21 mouse cellular contexts compared by ENCODE assay signal in genomic region chr3:96250890-96251289, GRCm38 (mm10). TPM values are rescaled to one million over a fixed set of nuclear protein-coding genes. Genes with fewer than 3 reads are reported as not detected.
DNase-seq lines count a peak whose midpoint lies in the region; ATAC-seq and TF ChIP-seq lines count a peak whose summit lies in the region.
"Had no signal": no experiment of that assay in that cellular context is flagged by ENCODE, and none has a peak within 500 bp of the region (broad histone marks: within the 10 kb centered on the region; RNA-seq: fewer than 3 reads in every experiment).

No protein-coding gene starts in this region.

- DNase-seq in embryo, embryonic 10.5 days (ENCODE audit: low spot score) = peak; percentile 30
- DNase-seq in embryo, embryonic 9.5 days (ENCODE audit: extremely low spot score) = no peak
- DNase-seq in midbrain, embryonic 10.5 days (ENCODE audit: low spot score) = no peak
- no peak for DNase-seq in midbrain, embryonic 14.5 days
- DNase-seq in limb, embryonic 11.5 days (ENCODE audit: low spot score) = peak; percentile 55
- DNase-seq in cerebellum, adult 9-11 months = no peak
- DNase-seq in ovary, postnatal 14 days (ENCODE audit: low spot score) = no peak
- DNase-seq: adrenal gland, postnatal 14 days; cerebellum, adult 8-10 months; gastrocnemius, postnatal 10 days; heart, adult 2 months; kidney, adult 8-10 months; layer of hippocampus, postnatal 36 days; right cerebral cortex, adult 18-20 months; spleen, adult 18-20 months; thymus, postnatal 25 days had no signal

- H3K36me3 ChIP-seq in midbrain, embryonic 10.5 days = no peaks in the 10 kb centered on the region
- no peaks in the 10 kb centered on the region for H3K36me3 ChIP-seq in midbrain, embryonic 14.5 days (ENCODE audit: control insufficient read depth, insufficient read depth, low read length)
- no peaks in the 10 kb centered on the region for H3K36me3 ChIP-seq in limb, embryonic 11.5 days (ENCODE audit: control insufficient read depth, insufficient read depth, low read length)
- H3K36me3 ChIP-seq in myocyte (ENCODE audit: control insufficient read depth, insufficient read depth) = no peaks in the 10 kb centered on the region
- H3K36me3 ChIP-seq: hindbrain, embryonic 10.5 days; lung, embryonic 15.5 days; midbrain, embryonic 13.5 days had no signal

- H3K9me3 ChIP-seq in midbrain, embryonic 10.5 days (replicated peaks) = no peaks in the 10 kb centered on the region
- no peaks in the 10 kb centered on the region for H3K9me3 ChIP-seq in midbrain, embryonic 14.5 days (ENCODE audit: control insufficient read depth, low read length)
- no peaks in the 10 kb centered on the region for H3K9me3 ChIP-seq in limb, embryonic 11.5 days (ENCODE audit: control insufficient read depth, low read length)
- H3K9me3 ChIP-seq: hindbrain, embryonic 10.5 days; lung, embryonic 15.5 days; midbrain, embryonic 13.5 days had no signal

- no peaks in the 10 kb centered on the region for H3K27me3 ChIP-seq in midbrain, embryonic 10.5 days (ENCODE audit: low read depth, poor library complexity, severe bottlenecking)
- no peaks in the 10 kb centered on the region for H3K27me3 ChIP-seq in midbrain, embryonic 14.5 days (ENCODE audit: control insufficient read depth, insufficient read depth, low read length)
- H3K27me3 ChIP-seq in limb, embryonic 11.5 days (ENCODE audit: control insufficient read depth, insufficient read depth, low read length) = no peaks in the 10 kb centered on the region
- H3K27me3 ChIP-seq in myocyte (ENCODE audit: control insufficient read depth, insufficient read depth, insufficient read length) = no peaks in the 10 kb centered on the region
- H3K27me3 ChIP-seq: midbrain, embryonic 13.5 days had no signal

- WGBS in midbrain, embryonic 10.5 days = 87% methylated on average over 3 of the region's 3 CpGs
- 90% methylated on average over 3 of the region's 3 CpGs for WGBS in midbrain, embryonic 14.5 days
- WGBS in limb, embryonic 11.5 days = 17% methylated on average over 3 of the region's 3 CpGs

- H3K9ac ChIP-seq in midbrain, embryonic 14.5 days (replicated peaks; ENCODE audit: low read length) = no peak overlapping the region
- no peak overlapping the region for H3K9ac ChIP-seq in limb, embryonic 11.5 days (ENCODE audit: low read length)
- H3K9ac ChIP-seq: lung, embryonic 15.5 days; midbrain, embryonic 13.5 days had no signal

- ATAC-seq in midbrain, embryonic 14.5 days (ENCODE audit: low FRiP score, low TSS enrichment) = no peak
- ATAC-seq in limb, embryonic 11.5 days (ENCODE audit: insufficient number of reproducible peaks, low FRiP score, low TSS enrichment, low read depth) = no peak
- ATAC-seq: midbrain, embryonic 13.5 days had no signal

- H3ac ChIP-seq in myocyte (ENCODE audit: control insufficient read depth, insufficient read length) = no peak overlapping the region

- H3K4me3 ChIP-seq in midbrain, embryonic 10.5 days = no peak overlapping the region
- H3K4me3 ChIP-seq in midbrain, embryonic 14.5 days (replicated peaks; ENCODE audit: low read depth, low read length) = no peak overlapping the region
- H3K4me3 ChIP-seq in limb, embryonic 11.5 days (ENCODE audit: low read depth, low read length) = no peak overlapping the region
- no peak overlapping the region for H3K4me3 ChIP-seq in myocyte
- H3K4me3 ChIP-seq: heart, adult 2 months; hindbrain, embryonic 10.5 days; lung, embryonic 15.5 days; midbrain, embryonic 13.5 days had no signal

- peak overlapping the region; percentile 13; the same call in 1 of the 2 replicates for H3K27ac ChIP-seq in midbrain, embryonic 10.5 days (replicated peaks)
- H3K27ac ChIP-seq in midbrain, embryonic 14.5 days (replicated peaks; ENCODE audit: low read depth, low read length) = no peak overlapping the region
- H3K27ac ChIP-seq in limb, embryonic 11.5 days (replicated peaks; ENCODE audit: low read depth, low read length) = no peak overlapping the region
- H3K27ac ChIP-seq: heart, adult 2 months; hindbrain, embryonic 10.5 days; lung, embryonic 15.5 days; midbrain, embryonic 13.5 days had no signal

- TF ChIP-seq POLR2A in myocyte (IDR thresholded peaks at IDR 0.05; ENCODE audit: insufficient read length, low read depth) = no peak

- peaks cover 23% of the 10 kb centered on the region for H3K4me1 ChIP-seq in midbrain, embryonic 10.5 days
- 0 out of 2 replicates have a peak, but pooled peaks cover 9% of the 10 kb centered on the region for H3K4me1 ChIP-seq in midbrain, embryonic 14.5 days (ENCODE audit: control insufficient read depth, insufficient read depth, low read length)
- H3K4me1 ChIP-seq in limb, embryonic 11.5 days (ENCODE audit: control insufficient read depth, insufficient read depth, low read length) = peaks cover 16% of the 10 kb centered on the region

- H3K79me2 ChIP-seq in myocyte (ENCODE audit: control insufficient read depth, insufficient read depth) = peaks cover 5% of the 10 kb centered on the region

- no peak overlapping the region for H3K4me2 ChIP-seq in midbrain, embryonic 14.5 days (ENCODE audit: low read length)
- no peak overlapping the region for H3K4me2 ChIP-seq in limb, embryonic 11.5 days (ENCODE audit: low read depth, severe bottlenecking)
- H3K4me2 ChIP-seq in myocyte (ENCODE audit: low read depth) = no peak overlapping the region
- H3K4me2 ChIP-seq: lung, embryonic 15.5 days; midbrain, embryonic 13.5 days had no signal

TF ChIP-seq in myocyte, 11 proteins besides CTCF, POLR2A, EP300 and RAD21:
- TF ChIP-seq POLR2AphosphoS2 (IDR thresholded peaks at IDR 0.05; ENCODE audit: insufficient read length, low read depth) (no peak), TCF12 (IDR thresholded peaks at IDR 0.05; ENCODE audit: insufficient read depth, poor library complexity, severe bottlenecking) (peak; percentile 19), MYOD1 (IDR thresholded peaks at IDR 0.05; ENCODE audit: control insufficient read depth in 1 of 3, insufficient read length in 2 of 3, low read depth in 2 of 3) (peak in 1 of 3 experiments; percentile 7), TCF3 (IDR thresholded peaks at IDR 0.05; ENCODE audit: insufficient read length, low read depth) (no peak), CEBPB (IDR thresholded peaks at IDR 0.05; ENCODE audit: insufficient read depth, poor library complexity, severe bottlenecking) (no peak), MYOG (IDR thresholded peaks at IDR 0.05; ENCODE audit: control insufficient read depth in 1 of 3, insufficient read depth in 1 of 3, insufficient read length in 2 of 3, low read depth in 2 of 3) (no peak), MAX (IDR thresholded peaks at IDR 0.05; ENCODE audit: low read depth) (no peak), REST (IDR thresholded peaks at IDR 0.05; ENCODE audit: insufficient read depth, insufficient read length) (no peak), E2F4 (IDR thresholded peaks at IDR 0.05; ENCODE audit: insufficient read depth) (no peak), SRF (IDR thresholded peaks at IDR 0.05; ENCODE audit: control insufficient read depth, insufficient read length, low read depth) (no peak), USF1 (IDR thresholded peaks at IDR 0.05; ENCODE audit: low read depth) (no peak)

RNA-seq across cellular contexts. Expression of gene Hist2h3c1, which starts 4.4 kb away (rescaled TPM):
- 0.70 and 0.86 TPM in 2 replicates for polyA plus RNA-seq in midbrain, embryonic 10.5 days (2016; fragmentation: Nextera tagmentation; extraction: Ambion mirVana)
- polyA plus RNA-seq in midbrain, embryonic 14.5 days (2014; fragmentation: Nextera tagmentation; extraction: Ambion mirVana) = 1.0 TPM in 1 of 2 replicates, not detected in the other
- 0.28 TPM in 1 of 2 replicates, not detected in the other for polyA plus RNA-seq in limb, embryonic 11.5 days (2014; fragmentation: Nextera tagmentation; extraction: Ambion mirVana)
- not detected for polyA plus RNA-seq in myocyte (2012; fragmentation: generic; extraction: Trizol)
- polyA plus RNA-seq: frontal cortex, adult 2 months; heart, adult 2 months had no signal

RNA-seq across cellular contexts. Expression of gene Hist2h2aa1, which starts 5.6 kb away (rescaled TPM):
- polyA plus RNA-seq in midbrain, embryonic 10.5 days (2016; fragmentation: Nextera tagmentation; extraction: Ambion mirVana) = 13.7 TPM in 2 replicates
- polyA plus RNA-seq in midbrain, embryonic 14.5 days (2014; fragmentation: Nextera tagmentation; extraction: Ambion mirVana) = 24.7 and 32.0 TPM in 2 replicates
- 14.6 and 15.5 TPM in 2 replicates for polyA plus RNA-seq in limb, embryonic 11.5 days (2014; fragmentation: Nextera tagmentation; extraction: Ambion mirVana)
- polyA plus RNA-seq in myocyte (2012; fragmentation: generic; extraction: Trizol) = not detected

RNA-seq across cellular contexts. Expression of gene Hist2h2aa2, which starts 10.8 kb away (rescaled TPM):
- polyA plus RNA-seq in midbrain, embryonic 10.5 days (2016; fragmentation: Nextera tagmentation; extraction: Ambion mirVana) = 24.3 and 34.9 TPM in 2 replicates
- polyA plus RNA-seq in midbrain, embryonic 14.5 days (2014; fragmentation: Nextera tagmentation; extraction: Ambion mirVana) = 55.4 and 76.9 TPM in 2 replicates
- polyA plus RNA-seq in limb, embryonic 11.5 days (2014; fragmentation: Nextera tagmentation; extraction: Ambion mirVana) = 28.8 and 40.7 TPM in 2 replicates
- polyA plus RNA-seq in myocyte (2012; fragmentation: generic; extraction: Trizol) = 103 TPM

RNA-seq across cellular contexts. Expression of gene Hist2h3c2, which starts 12.0 kb away (rescaled TPM):
- 8.1 TPM in 2 replicates for polyA plus RNA-seq in midbrain, embryonic 10.5 days (2016; fragmentation: Nextera tagmentation; extraction: Ambion mirVana)
- 2.2 and 3.4 TPM in 2 replicates for polyA plus RNA-seq in midbrain, embryonic 14.5 days (2014; fragmentation: Nextera tagmentation; extraction: Ambion mirVana)
- polyA plus RNA-seq in limb, embryonic 11.5 days (2014; fragmentation: Nextera tagmentation; extraction: Ambion mirVana) = 9.2 and 10.6 TPM in 2 replicates
- polyA plus RNA-seq in myocyte (2012; fragmentation: generic; extraction: Trizol) = 22.7 TPM

RNA-seq across cellular contexts. Expression of gene Hist2h4, which starts 12.2 kb away (rescaled TPM):
- 12.2 and 12.6 TPM in 2 replicates for polyA plus RNA-seq in midbrain, embryonic 10.5 days (2016; fragmentation: Nextera tagmentation; extraction: Ambion mirVana)
- polyA plus RNA-seq in midbrain, embryonic 14.5 days (2014; fragmentation: Nextera tagmentation; extraction: Ambion mirVana) = 5.2 TPM in 2 replicates
- 5.4 and 5.7 TPM in 2 replicates for polyA plus RNA-seq in limb, embryonic 11.5 days (2014; fragmentation: Nextera tagmentation; extraction: Ambion mirVana)
- 1.1 TPM for polyA plus RNA-seq in myocyte (2012; fragmentation: generic; extraction: Trizol)

Comparison
In these comparisons a context has a peak if more than half of its experiments do, and no peak if none do; other contexts are left out.
1. DNase-seq: peak in embryo, embryonic 10.5 days (single experiment) and limb, embryonic 11.5 days (single experiment); none in embryo, embryonic 9.5 days (single experiment), midbrain, embryonic 10.5 days (single experiment), midbrain, embryonic 14.5 days (single experiment), cerebellum, adult 9-11 months (single experiment) and ovary, postnatal 14 days (single experiment).
2. RNA of gene Hist2h2aa1, which starts 5.6 kb away (polyA plus RNA-seq): 24.7 to 32.0 TPM in midbrain, embryonic 14.5 days, 14.6 to 15.5 TPM in limb, embryonic 11.5 days and 13.7 TPM in midbrain, embryonic 10.5 days; not detected in myocyte (single experiment); every median in the first group is over 10 times any median in the second.